Mouse (Mus musculus): ENCODE results near the gene Caly. TPM values are rescaled to one million over a fixed set of nuclear protein-coding genes. Genes with fewer than 3 reads are reported as not detected.
A peak's percentile ranks its signal among the peaks of the same experiment; 100 is the strongest.

The Caly gene
- polyA plus RNA-seq, 1 experiment = not detected

GRCm38 (mm10) chr7:140095556-140095955 is 13.2 kb upstream of the Caly start:
- whole genome bisulfite sequencing = 17% methylated on average over 1 of the region's 1 CpGs
- H3K4me3 ChIP-seq (ENCODE audit: insufficient read depth, low read depth, low read length) = no peak overlapping the region
- TF ChIP-seq POLR2A (IDR thresholded peaks at IDR 0.05; ENCODE audit: insufficient read depth, low read depth, low read length) (no peak), CTCF (IDR thresholded peaks at IDR 0.05; ENCODE audit: insufficient read depth, low read depth, low read length) (no peak)
- peaks cover 8% of the 10 kb centered on the region; the same call in 1 of the 2 replicates for H3K4me1 ChIP-seq (ENCODE audit: control insufficient read depth, insufficient read depth, low read length)
- H3K27ac ChIP-seq (ENCODE audit: insufficient read depth, low read depth, low read length) = no peak overlapping the region

GRCm38 (mm10) chr7:140094954-140095353 is 12.6 kb upstream of the Caly start:
- TF ChIP-seq POLR2A (IDR thresholded peaks at IDR 0.05; ENCODE audit: insufficient read depth, low read depth, low read length) (no peak), CTCF (IDR thresholded peaks at IDR 0.05; ENCODE audit: insufficient read depth, low read depth, low read length) (no peak)
- Histone ChIP-seq H3K4me1 (ENCODE audit: control insufficient read depth, insufficient read depth, low read length) (peaks cover 8% of the 10 kb centered on the region; the same call in 1 of the 2 replicates), H3K4me3 (ENCODE audit: insufficient read depth, low read depth, low read length) (no peak overlapping the region), H3K27ac (ENCODE audit: insufficient read depth, low read depth, low read length) (no peak overlapping the region)
- 53% methylated on average over 5 of the region's 5 CpGs for whole genome bisulfite sequencing

- H3K27ac ChIP-seq (ENCODE audit: insufficient read depth, low read depth, low read length) = no peak within 1 kb of the TSS
- 74% methylated on average over 5 of the region's 5 CpGs for WGBS
- no peak within 1 kb of the TSS for H3K4me3 ChIP-seq (ENCODE audit: insufficient read depth, low read depth, low read length)
- no peaks in the 10 kb centered on the region for H3K4me1 ChIP-seq (ENCODE audit: control insufficient read depth, insufficient read depth, low read length)
- TF ChIP-seq POLR2A (IDR thresholded peaks at IDR 0.05; ENCODE audit: insufficient read depth, low read depth, low read length) = no peak
- TF ChIP-seq CTCF (IDR thresholded peaks at IDR 0.05; ENCODE audit: insufficient read depth, low read depth, low read length) = no peak
Observed at GRCm38 (mm10) chr7:140092924-140093528, 10.7 kb upstream of the Caly start, which contains the start of gene Prap1. Gene Prap1 (plus strand): TSS chr7:140093395.

- Histone ChIP-seq H3K4me1 (ENCODE audit: control insufficient read depth, insufficient read depth, low read length) (no peaks in the 10 kb centered on the region), H3K27ac (ENCODE audit: insufficient read depth, low read depth, low read length) (no peak overlapping the region), H3K4me3 (ENCODE audit: insufficient read depth, low read depth, low read length) (no peak overlapping the region)
- TF ChIP-seq CTCF (IDR thresholded peaks at IDR 0.05; ENCODE audit: insufficient read depth, low read depth, low read length) = no peak
- TF ChIP-seq POLR2A (IDR thresholded peaks at IDR 0.05; ENCODE audit: insufficient read depth, low read depth, low read length) = no peak
- WGBS = 72% methylated on average over 10 of the region's 10 CpGs
Observed at GRCm38 (mm10) chr7:140090601-140091000, 8.3 kb upstream of the Caly start.

GRCm38 (mm10) chr7:140081408-140082241 is 723 bp downstream of the Caly start:
- peak; percentile 4; the same call in 1 of the 2 replicates for TF ChIP-seq POLR2A (IDR thresholded peaks at IDR 0.05; ENCODE audit: insufficient read depth, low read depth, low read length)
- TF ChIP-seq CTCF (IDR thresholded peaks at IDR 0.05; ENCODE audit: insufficient read depth, low read depth, low read length) = no peak
- WGBS = 5% methylated on average over 20 of the region's 20 CpGs
- peak overlapping the region; percentile 96 for H3K4me3 ChIP-seq (ENCODE audit: insufficient read depth, low read depth, low read length)
- H3K4me1 ChIP-seq (ENCODE audit: control insufficient read depth, insufficient read depth, low read length) = peaks cover 5% of the 10 kb centered on the region; the same call in 1 of the 2 replicates
- H3K27ac ChIP-seq (ENCODE audit: insufficient read depth, low read depth, low read length) = peak overlapping the region; percentile 99

GRCm38 (mm10) chr7:140080503-140081156 is 1.7 kb downstream of the Caly start:
- Histone ChIP-seq H3K4me3 (ENCODE audit: insufficient read depth, low read depth, low read length) (peak overlapping the region; percentile 96), H3K4me1 (ENCODE audit: control insufficient read depth, insufficient read depth, low read length) (peaks cover 5% of the 10 kb centered on the region; the same call in 1 of the 2 replicates), H3K27ac (ENCODE audit: insufficient read depth, low read depth, low read length) (peak overlapping the region; percentile 99)
- 2% methylated on average over 24 of the region's 24 CpGs for WGBS
- no peak for TF ChIP-seq CTCF (IDR thresholded peaks at IDR 0.05; ENCODE audit: insufficient read depth, low read depth, low read length)
- peak; percentile 73 for TF ChIP-seq POLR2A (IDR thresholded peaks at IDR 0.05; ENCODE audit: insufficient read depth, low read depth, low read length)

DNA sequence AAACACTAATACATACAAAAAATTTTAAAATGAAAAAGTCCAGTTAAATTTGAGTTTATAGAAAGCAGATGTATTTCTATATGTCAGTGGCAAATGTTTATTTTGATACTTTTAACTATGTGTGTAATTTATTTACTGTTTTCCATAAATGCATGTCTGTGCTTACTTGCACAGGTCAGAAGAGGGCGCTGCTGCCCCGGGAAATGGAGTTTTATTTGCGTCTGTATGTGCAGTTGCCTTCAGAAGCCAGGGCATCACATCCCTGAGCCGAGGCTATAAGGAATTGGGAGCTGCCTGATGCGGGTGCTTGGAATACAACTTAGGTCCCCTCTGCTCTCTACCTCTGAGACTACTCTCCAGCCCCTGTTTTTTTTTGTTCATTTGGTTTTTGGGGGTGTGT is 3.6 kb downstream of the Caly start:
- H3K27ac ChIP-seq (ENCODE audit: insufficient read depth, low read depth, low read length) = no peak overlapping the region
- TF ChIP-seq POLR2A (IDR thresholded peaks at IDR 0.05; ENCODE audit: insufficient read depth, low read depth, low read length) (no peak), CTCF (IDR thresholded peaks at IDR 0.05; ENCODE audit: insufficient read depth, low read depth, low read length) (peak; percentile 61; the same call in 1 of the 2 replicates)
- 1% methylated on average over 5 of the region's 5 CpGs for WGBS
- H3K4me1 ChIP-seq (ENCODE audit: control insufficient read depth, insufficient read depth, low read length) = peaks cover 5% of the 10 kb centered on the region; the same call in 1 of the 2 replicates
- no peak overlapping the region for H3K4me3 ChIP-seq (ENCODE audit: insufficient read depth, low read depth, low read length)

GRCm38 (mm10) chr7:140077698-140078097 is 4.7 kb downstream of the Caly start:
- 57% methylated on average over 6 of the region's 6 CpGs for WGBS
- Histone ChIP-seq H3K4me1 (ENCODE audit: control insufficient read depth, insufficient read depth, low read length) (no peaks in the 10 kb centered on the region; the same call in 1 of the 2 replicates), H3K27ac (ENCODE audit: insufficient read depth, low read depth, low read length) (no peak overlapping the region), H3K4me3 (ENCODE audit: insufficient read depth, low read depth, low read length) (no peak overlapping the region)
- TF ChIP-seq POLR2A (IDR thresholded peaks at IDR 0.05; ENCODE audit: insufficient read depth, low read depth, low read length) (no peak), CTCF (IDR thresholded peaks at IDR 0.05; ENCODE audit: insufficient read depth, low read depth, low read length) (no peak)
